Mouse (Mus musculus): ENCODE measurements at regions not wholly inside any gene's neighbourhood (a gene's known extent, or its start where the extent isn't known, plus 50 kb on each side); places are given as distances from the start of the nearest gene placed in this dataset.
"Not testable (repeated sequence)": the region's sequence is repeated elsewhere in the genome, so short reads cannot be mapped to it uniquely, and the experiment has no call there.

DNA sequence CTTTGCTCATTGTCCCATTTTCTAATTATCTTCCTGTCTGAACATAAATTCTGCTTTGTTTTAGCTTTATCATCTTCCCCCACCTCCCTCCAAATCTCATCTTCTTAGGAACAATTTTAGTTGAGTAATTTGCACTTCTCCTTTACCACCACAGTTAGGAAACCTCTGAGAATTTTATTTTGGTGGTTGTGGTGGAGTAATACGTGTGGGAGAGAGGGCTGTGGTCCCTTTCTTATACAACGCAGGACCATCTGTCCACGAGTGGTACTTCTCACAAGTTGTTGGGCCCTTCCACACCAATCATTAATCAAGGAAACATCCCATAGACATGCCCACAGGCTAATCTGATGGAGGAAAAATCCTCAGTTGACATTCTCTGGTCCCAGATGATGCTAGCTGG is 614.2 kb upstream of the Olfr1507 start:
- DNase-seq (ENCODE audit: low read depth): not testable (repeated sequence)

- peak; percentile 61 for DNase-seq (ENCODE audit: low read depth)
Measured at GRCm38 (mm10) chr14:53101362-53101761, 605.8 kb upstream of the Olfr1507 start.

DNA sequence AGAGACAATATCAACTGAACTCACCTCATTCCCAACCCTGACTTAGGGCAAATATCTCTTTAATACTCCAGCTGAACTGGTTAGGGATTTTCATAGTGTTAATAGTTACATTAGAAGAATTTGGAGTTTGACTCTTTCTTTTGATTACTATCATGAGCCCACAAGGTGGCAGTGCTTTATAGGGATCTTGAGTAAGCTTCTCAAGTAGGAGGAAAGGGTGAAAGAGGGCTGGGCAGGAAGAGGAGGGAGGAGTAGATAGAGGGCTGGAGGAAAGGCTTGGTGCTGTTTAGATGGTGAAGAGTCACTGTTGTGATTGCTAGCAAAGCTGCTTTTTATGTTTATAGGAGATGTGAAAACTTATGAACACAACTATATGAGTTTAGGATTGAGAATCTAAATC is 595.4 kb upstream of the Olfr1507 start:
- DNase-seq (ENCODE audit: low read depth): peak; percentile 46

DNA sequence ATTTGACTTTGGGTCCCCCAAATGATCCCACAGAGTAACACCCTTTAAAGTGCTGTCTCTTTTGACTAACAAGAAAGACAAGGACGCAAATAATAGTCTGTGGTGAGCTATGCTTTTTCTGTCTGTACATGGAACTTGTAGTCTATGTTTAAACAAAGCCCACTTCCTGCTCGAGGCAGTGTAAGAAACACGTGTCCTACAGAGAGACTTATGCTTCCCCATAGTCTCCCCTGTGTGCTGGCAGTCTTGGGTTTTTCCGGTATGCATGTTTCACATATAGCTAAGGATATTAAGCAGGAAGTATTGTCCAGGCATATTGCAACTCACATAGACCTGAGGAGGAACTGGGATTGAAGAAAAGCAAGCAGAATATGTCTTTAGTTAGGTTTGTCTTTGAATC is 586.3 kb upstream of the Olfr1507 start:
- DNase-seq (ENCODE audit: low read depth): peak; percentile 34

- not testable (repeated sequence) for DNase-seq (ENCODE audit: low read depth)
Measured at GRCm38 (mm10) chr14:53081024-53081711, 585.6 kb upstream of the Olfr1507 start.

DNA sequence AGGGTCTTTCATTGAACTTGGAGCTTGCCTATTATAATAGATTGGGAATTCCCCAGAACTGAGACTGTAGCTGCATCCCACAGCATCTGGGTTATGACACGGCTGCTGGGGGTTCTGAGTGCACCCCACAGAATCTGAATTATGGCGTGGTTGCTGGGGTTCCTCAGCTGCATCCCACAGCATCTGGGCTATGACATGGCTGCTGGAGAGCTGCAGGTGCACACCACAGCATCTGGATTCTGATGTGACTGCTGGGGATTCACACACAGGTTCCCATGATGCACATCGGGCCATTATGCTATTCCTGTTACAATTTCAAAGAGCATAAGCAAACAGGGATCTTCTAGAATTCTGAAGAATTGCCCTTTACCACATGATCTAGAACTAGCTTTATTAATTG is 585.0 kb upstream of the Olfr1507 start:
- not testable (repeated sequence) for DNase-seq (ENCODE audit: low read depth)

GRCm38 (mm10) chr14:53075937-53076336 is 580.4 kb upstream of the Olfr1507 start:
- not testable (repeated sequence) for DNase-seq (ENCODE audit: low read depth)

GRCm38 (mm10) chr14:53073126-53073525 is 577.6 kb upstream of the Olfr1507 start:
- DNase-seq (ENCODE audit: low read depth): not testable (repeated sequence)

- peak; percentile 38 for DNase-seq (ENCODE audit: low read depth)
Measured at GRCm38 (mm10) chr14:53072502-53072901, 577.0 kb upstream of the Olfr1507 start.

DNA sequence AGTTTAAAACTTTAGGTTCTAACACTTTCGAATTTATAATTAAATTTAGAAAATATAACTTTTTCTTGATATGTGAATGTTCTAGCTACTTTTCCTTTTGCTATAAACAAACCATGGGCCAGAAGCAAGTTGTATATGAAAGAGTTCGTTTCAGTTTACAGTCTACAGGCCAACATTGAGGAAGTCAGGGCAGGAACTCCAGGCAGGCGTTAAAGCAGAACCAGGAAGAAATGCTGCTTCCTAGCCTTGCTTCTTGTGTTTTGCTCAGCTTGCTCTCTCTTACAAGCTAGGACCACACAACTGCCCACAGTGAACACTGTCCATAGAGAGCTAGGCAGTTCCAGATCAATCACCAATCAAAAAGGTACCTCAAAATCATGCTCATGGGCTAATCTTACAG is 558.9 kb upstream of the Olfr1507 start:
- not testable (repeated sequence) for DNase-seq (ENCODE audit: low read depth)

DNA sequence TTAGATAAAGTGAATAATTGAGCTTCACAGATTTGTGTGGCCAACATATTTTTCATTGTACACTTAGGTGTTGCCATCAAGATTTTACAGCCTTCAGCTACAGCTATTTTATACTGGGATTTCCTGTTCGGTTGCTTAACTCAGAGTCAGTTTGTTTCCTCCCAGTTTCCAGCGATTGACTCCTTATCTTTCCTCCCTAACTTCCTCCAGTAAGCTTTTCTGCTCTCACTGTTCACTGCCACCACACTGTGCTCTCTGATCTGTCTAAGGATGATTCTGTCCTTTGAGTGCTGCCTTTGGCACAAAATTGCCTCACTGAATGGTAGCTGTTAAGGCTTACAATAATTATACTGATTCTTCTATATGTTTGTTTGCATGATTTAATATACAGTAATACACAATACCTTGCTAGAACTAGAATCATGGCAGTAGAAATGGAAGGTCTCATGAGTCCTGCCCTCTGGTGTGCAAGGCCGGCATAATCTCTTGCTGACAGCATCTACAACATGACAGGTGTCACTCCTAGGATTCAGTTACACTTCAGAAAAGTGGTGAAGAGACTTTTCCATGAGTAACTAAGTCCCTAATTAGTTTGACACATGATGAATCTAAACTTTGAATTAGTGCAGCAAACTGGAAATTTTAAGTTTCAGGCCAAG is 558.0 kb upstream of the Olfr1507 start:
- not testable (repeated sequence) for DNase-seq (ENCODE audit: low read depth)

DNA sequence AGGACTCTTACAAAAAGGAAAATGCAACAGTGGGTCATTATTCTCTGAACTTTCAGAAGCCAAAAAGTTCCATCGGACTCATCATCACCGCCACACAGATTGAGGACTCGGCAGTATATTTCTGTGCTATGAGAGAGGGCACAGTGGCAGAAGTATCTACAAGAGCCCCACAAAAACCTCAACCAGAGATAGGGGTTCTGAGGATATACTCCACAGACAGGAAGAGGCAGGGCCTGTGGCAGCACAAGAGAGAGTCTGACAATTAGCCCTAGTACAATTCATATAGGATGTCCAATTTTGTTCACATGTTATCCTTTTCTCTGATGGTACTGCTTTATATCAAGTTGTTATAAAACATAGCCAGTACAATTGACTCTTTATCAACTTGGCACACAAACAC is 552.1 kb upstream of the Olfr1507 start:
- DNase-seq (ENCODE audit: low read depth): not testable (repeated sequence)

GRCm38 (mm10) chr14:53046975-53047374 is 551.4 kb upstream of the Olfr1507 start:
- not testable (repeated sequence) for DNase-seq (ENCODE audit: low read depth)

DNA sequence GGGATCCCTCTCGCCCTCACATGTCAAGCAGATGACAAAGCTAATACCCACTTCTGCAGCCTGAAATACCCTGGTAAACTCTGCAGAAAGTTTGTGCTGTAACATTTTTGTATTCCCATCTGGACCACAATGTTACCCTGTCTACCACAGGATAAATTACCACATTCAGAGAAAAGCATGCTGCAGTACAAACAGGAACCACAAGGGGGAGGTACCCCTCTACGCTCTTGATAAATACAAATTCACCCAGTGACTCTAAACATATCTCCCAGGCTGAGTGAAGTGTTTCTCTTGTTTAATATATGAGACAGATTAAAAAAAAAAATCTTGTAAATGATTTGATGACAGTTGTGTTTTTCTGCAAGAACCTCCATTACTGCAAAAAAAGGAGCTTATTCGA is 549.8 kb upstream of the Olfr1507 start:
- peak; percentile 85 for DNase-seq (ENCODE audit: low read depth)

- not testable (repeated sequence) for DNase-seq (ENCODE audit: low read depth)
Measured at GRCm38 (mm10) chr14:53044101-53044500, 548.6 kb upstream of the Olfr1507 start.

GRCm38 (mm10) chr14:53042016-53042415 is 546.5 kb upstream of the Olfr1507 start:
- peak; percentile 56 for DNase-seq (ENCODE audit: low read depth)

DNA sequence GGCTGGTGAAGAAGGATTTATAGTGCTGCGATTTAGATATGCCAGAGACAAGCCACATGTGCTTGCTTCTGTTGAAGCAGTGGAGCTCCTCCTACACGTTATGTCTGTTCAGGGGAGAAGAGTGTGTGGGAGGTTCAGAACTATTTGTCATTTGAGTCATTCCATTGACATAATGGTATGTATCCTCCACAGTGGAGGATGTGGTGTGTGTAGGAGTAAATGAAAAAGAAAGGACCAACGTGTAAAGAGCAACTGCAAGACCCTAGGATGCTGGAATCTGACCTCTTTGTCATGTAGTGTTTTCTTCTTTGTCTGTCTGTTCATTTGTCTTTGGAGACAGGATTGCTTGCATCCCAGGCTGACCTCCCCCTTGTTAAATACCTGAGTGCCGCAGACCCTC is 543.9 kb upstream of the Olfr1507 start:
- peak; percentile 63 for DNase-seq (ENCODE audit: low read depth)

GRCm38 (mm10) chr14:53034940-53035339 is 539.4 kb upstream of the Olfr1507 start:
- DNase-seq (ENCODE audit: low read depth): not testable (repeated sequence)

DNA sequence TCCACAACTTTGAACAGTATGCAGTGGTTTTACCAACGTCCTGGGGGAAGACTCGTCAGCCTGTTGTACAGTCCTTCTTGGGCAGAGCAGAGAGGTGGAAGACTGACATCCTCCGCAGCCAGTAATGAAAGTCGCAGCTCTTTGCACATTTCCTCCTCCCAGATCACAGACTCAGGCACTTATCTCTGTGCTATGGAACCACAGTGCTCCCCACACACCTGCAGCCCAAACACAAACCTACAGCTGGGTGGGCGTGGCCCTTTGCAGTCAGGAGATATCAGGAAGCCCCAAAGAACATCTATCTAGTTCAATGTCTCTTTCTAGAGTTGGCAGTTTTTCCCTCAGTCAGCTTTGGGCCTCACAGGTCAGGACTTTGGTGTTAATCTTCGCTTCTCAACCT is 537.7 kb upstream of the Olfr1507 start:
- DNase-seq (ENCODE audit: low read depth): not testable (repeated sequence)

DNA sequence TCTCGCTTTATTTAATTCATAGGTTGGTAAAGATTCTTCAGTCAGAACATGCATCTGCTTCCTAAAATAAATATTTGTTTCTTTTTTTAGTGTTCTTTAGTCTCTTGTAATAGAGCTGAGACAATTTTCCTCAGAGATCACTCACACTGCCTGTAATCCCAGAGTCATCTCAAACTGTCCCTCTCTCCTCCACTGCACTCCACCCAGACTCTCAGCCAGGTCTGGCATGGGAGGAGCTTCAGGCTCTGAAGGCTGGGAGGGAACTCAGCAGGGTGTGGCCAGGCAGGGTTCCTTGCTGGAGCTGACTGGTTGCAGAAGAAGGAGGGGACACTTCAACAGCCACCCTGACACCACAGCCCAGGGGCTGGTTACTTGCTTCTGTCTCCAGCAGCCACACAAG is 536.9 kb upstream of the Olfr1507 start:
- not testable (repeated sequence) for DNase-seq (ENCODE audit: low read depth)

- DNase-seq (ENCODE audit: low read depth): not testable (repeated sequence)
Measured at GRCm38 (mm10) chr14:53030227-53030626, 534.7 kb upstream of the Olfr1507 start.

- not testable (repeated sequence) for DNase-seq (ENCODE audit: low read depth)
Measured at GRCm38 (mm10) chr14:53026958-53027357, 531.4 kb upstream of the Olfr1507 start.

DNA sequence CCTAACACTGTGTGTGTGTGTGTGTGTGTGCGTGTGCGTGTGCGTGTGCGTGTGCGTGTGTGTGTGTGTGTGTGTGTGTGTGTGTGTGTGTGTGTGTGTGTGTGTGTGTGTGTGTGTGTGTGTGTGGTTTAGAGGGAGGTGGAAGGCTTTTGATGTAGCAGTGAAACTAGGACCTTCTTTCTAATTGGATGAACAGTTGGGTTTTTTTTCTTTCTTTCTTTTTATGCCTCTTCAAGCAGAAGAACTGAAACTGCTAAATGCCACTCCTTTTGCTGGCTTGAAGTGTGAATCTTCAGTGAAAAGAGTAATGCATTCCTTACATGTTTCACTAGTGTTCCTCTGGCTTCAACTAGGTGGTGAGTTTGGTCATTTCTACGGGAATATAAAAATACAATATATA is 524.6 kb upstream of the Olfr1507 start:
- not testable (repeated sequence) for DNase-seq (ENCODE audit: low read depth)
